Mouse (Mus musculus): ENCODE data around the gene B430218F22Rik. TPM values are rescaled to one million over a fixed set of nuclear protein-coding genes. Genes with fewer than 3 reads are reported as not detected.

The B430218F22Rik gene
- polyA plus RNA-seq (2012; rRNA removed; ENCODE audit: low replicate concordance): 0.23 and 0.26 TPM in 2 replicates

GRCm38 (mm10) chr13:118386511-118387447 lies at the start of gene B430218F22Rik, which contains the start of gene Mrps30:
B430218F22Rik (plus strand) TSS chr13:118386630.
Mrps30 (minus strand) TSS chr13:118387252.

Other genes starting within 250 kb of the B430218F22Rik start
- 29.0 and 50.7 TPM in 2 replicates for gene Mrps30, start 622 bp downstream of the B430218F22Rik start, polyA plus RNA-seq (2012; rRNA removed; ENCODE audit: low replicate concordance)

Data from duodenum, adult 2 months (tissue).